Mouse (Mus musculus) macrophage (primary cell): ENCODE results near the gene Klhl12. TPM values are rescaled to one million over a fixed set of nuclear protein-coding genes. Genes with fewer than 3 reads are reported as not detected.

ENCODE experiments used
- H3K27ac ChIP-seq: fragments of 350-480 bp; formaldehyde crosslinking; 2 replicates; pipeline ENCODE4 v1.9.0; 2021
- H3K36me3 ChIP-seq: fragments of 350-480 bp; formaldehyde crosslinking; 2 replicates; pipeline ENCODE4 v1.9.0; 2021; ENCODE audit errors: inconsistent target
- H3K4me3 ChIP-seq: fragments of 350-480 bp; formaldehyde crosslinking; 2 replicates; pipeline ENCODE4 v1.9.0; 2021; ENCODE audit errors: inconsistent target
- H3K79me2 ChIP-seq: fragments of 350-480 bp; formaldehyde crosslinking; 2 replicates; pipeline ENCODE4 v1.9.0; 2021; ENCODE audit errors: inconsistent target
- WGBS: methylation state at CpG from one replicate; pipeline ENCODE4 v1.1.7; 2026; ENCODE audit warnings: inconsistent platforms; ENCODE audit not compliant: missing documents; 5-methylcytosine and 5-hydroxymethylcytosine counted together
- polyA plus RNA-seq: library from polyadenylated mRNA; stranded (reverse); fragments of 250-400 nt; gene quantifications from 3 replicates; pipeline ENCODE4 v1.2.4, GENCODE M21; 2018; ENCODE audit warnings: inconsistent platforms

Klhl12 gene
- polyA plus RNA-seq, 1 experiment from 2014 or later: 2.9 TPM

DNA sequence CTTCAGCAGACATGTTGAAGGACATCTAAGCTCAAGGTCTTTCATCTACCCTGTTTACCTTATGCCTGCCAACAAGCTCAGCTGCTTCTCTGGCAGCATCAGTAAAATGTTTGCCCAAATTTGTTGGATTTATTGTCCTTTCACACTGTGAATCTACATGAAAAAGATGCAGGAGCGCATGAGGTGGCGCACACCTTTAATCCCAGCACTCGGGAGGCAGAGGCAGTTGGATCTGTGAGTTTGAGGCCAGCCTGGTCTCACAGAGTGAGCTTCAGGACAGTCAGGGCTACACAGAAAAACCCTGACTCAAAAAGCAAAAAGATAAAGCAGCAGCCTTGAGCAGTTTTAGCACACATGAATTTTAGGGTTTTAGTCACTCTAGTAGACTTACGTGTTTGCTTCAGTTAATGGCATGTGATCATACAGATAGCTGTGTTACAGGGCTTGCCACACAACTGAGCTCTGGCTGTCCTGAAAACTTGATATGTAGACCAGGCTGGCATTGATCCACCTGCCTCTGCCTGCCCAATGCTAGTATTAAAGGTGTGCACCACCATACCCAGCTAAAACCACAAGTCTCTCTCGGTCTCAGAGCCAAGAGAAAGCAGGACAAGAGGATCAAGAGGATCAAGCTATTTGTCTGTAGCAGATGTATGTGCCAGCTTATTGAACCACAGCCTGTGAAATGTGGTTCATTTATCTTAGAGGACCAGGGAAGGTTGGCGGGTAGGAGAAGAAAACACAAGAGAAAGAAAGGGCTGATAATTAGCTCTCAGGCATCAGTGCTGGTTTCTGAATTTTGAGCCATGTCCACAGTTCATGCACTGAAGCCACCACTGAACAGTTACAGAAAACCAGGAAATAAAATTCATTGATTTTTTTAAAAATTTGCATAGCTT lies 35.8 kb downstream of the Klhl12 start:
- WGBS: 97% methylated on average over 6 of the region's 6 CpGs
- H3K36me3 ChIP-seq: no peaks in the 10 kb centered on the region
- H3K4me3 ChIP-seq: no peak overlapping the region
- H3K27ac ChIP-seq: no peak overlapping the region
- H3K79me2 ChIP-seq: peaks cover 15% of the 10 kb centered on the region

- H3K79me2 ChIP-seq: peaks cover 26% of the 10 kb centered on the region
- no peaks in the 10 kb centered on the region for H3K36me3 ChIP-seq
- H3K27ac ChIP-seq: no peak overlapping the region
- whole genome bisulfite sequencing: 90% methylated on average over 7 of the region's 7 CpGs
- H3K4me3 ChIP-seq: no peak overlapping the region
Measured at GRCm38 (mm10) chr1:134492276-134492675, 36.9 kb downstream of the Klhl12 start.

- WGBS: 95% methylated on average over 2 of the region's 2 CpGs
- peaks cover 38% of the 10 kb centered on the region for H3K79me2 ChIP-seq
- H3K27ac ChIP-seq: no peak overlapping the region
- no peaks in the 10 kb centered on the region for H3K36me3 ChIP-seq
- H3K4me3 ChIP-seq: no peak overlapping the region
Measured at GRCm38 (mm10) chr1:134493496-134493895, 38.2 kb downstream of the Klhl12 start.

GRCm38 (mm10) chr1:134493956-134494355 lies 38.6 kb downstream of the Klhl12 start:
- 7% methylated on average over 5 of the region's 5 CpGs for WGBS
- Histone ChIP-seq H3K4me3 (peak overlapping the region; percentile 89), H3K27ac (peak overlapping the region; percentile 66), H3K79me2 (peaks cover 43% of the 10 kb centered on the region), H3K36me3 (no peaks in the 10 kb centered on the region)

DNA sequence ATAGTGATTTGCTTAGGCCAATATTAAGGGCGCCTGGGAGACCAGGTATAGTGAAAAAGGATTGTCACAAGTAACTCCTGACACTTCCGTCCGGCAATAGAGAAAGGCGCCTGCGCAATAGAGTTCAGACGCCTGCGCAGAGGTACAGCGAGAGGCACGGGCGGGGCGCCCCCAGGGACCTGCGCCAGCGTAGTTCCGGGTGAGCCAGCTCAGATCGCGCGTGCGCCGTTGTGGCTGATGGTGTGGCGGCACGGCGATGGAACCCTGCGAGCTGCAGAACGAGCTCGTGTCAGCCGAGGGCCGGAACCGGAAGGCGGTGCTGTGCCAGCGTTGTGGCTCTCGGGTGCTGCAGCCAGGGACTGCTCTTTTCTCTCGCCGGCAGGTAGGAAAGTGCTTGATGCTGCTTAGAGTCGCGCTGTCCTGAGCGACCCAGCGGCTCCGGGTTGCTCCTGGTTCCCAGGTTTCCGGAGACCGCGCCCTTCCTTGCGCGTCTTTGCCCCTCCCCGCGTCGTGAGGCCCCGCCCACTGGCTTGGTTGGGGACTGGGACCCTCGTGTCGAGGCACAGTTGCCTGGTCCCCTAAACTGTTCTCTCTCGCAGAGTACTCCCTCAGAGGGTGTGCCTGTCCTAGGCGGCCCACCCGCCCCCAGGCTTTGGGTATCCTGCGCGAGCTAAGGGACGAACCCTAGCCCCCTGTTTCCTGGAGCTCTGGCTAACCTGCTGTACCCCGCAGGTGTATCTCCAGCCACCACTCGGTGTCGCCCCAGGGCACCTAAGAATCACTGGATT lies 39.3 kb downstream of the Klhl12 start, which contains the start of gene Rabif:
Gene Rabif (plus strand): TSS at position 221 of the 788 bp plus-strand sequence.
- 1% methylated on average over 56 of the region's 58 CpGs for WGBS
- Histone ChIP-seq H3K4me3 (peak within 1 kb of the TSS; percentile 89), H3K79me2 (peaks cover 49% of the 10 kb centered on the region), H3K36me3 (no peaks in the 10 kb centered on the region), H3K27ac (peak within 1 kb of the TSS; percentile 66)

- Histone ChIP-seq H3K79me2 (peaks cover 55% of the 10 kb centered on the region), H3K36me3 (no peaks in the 10 kb centered on the region), H3K4me3 (peak overlapping the region; percentile 89), H3K27ac (peak overlapping the region; percentile 66)
- WGBS: 10% methylated on average over 5 of the region's 5 CpGs
Measured at GRCm38 (mm10) chr1:134495216-134495539, 39.8 kb downstream of the Klhl12 start.

GRCm38 (mm10) chr1:134495991-134496390 lies 40.7 kb downstream of the Klhl12 start:
- WGBS: 90% methylated on average over 10 of the region's 10 CpGs
- no peak overlapping the region for H3K4me3 ChIP-seq

GRCm38 (mm10) chr1:134500916-134501315 lies 45.6 kb downstream of the Klhl12 start:
- Histone ChIP-seq H3K4me3 (no peak overlapping the region), H3K36me3 (peaks cover 17% of the 10 kb centered on the region), H3K79me2 (peaks cover 81% of the 10 kb centered on the region), H3K27ac (no peak overlapping the region)
- 88% methylated on average over 1 of the region's 1 CpGs for WGBS

More at GRCm38 (mm10) chr1:134495991-134496390, 40.7 kb downstream of the Klhl12 start:
- Histone ChIP-seq H3K79me2 (peaks cover 63% of the 10 kb centered on the region), H3K27ac (no peak overlapping the region), H3K36me3 (no peaks in the 10 kb centered on the region)

GRCm38 (mm10) chr1:134506201-134506600 lies 50.9 kb downstream of the Klhl12 start:
- 97% methylated on average over 8 of the region's 8 CpGs for WGBS
- peaks cover 28% of the 10 kb centered on the region; the same call in 1 of the 2 replicates for H3K79me2 ChIP-seq
- H3K36me3 ChIP-seq: peaks cover 41% of the 10 kb centered on the region
- no peak overlapping the region for H3K27ac ChIP-seq
- no peak overlapping the region for H3K4me3 ChIP-seq

DNA sequence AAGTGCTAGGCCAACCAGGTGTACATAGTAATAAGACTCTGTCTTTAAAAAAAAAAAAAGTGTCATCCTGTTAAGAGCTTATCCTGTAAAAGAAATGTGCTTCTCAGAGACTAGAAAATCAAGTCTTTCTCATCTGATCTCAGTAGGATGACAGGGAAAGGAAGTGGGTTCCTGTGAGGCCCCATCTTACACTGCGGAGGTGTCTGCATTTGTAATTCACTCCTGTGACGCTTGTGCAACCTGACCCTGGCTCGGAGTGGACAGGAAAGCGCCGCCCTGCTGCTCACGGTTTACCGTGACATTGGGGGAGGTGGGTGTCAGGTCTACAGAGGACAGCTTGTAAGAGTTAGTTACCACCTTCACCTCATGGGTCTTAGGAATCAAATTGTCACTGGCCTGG lies 54.7 kb downstream of the Klhl12 start:
- Histone ChIP-seq H3K27ac (no peak overlapping the region), H3K79me2 (no peaks in the 10 kb centered on the region), H3K36me3 (peaks cover 26% of the 10 kb centered on the region), H3K4me3 (no peak overlapping the region)
- 47% methylated on average over 7 of the region's 7 CpGs for WGBS

GRCm38 (mm10) chr1:134512183-134512582 lies 56.9 kb downstream of the Klhl12 start:
- no peaks in the 10 kb centered on the region for H3K79me2 ChIP-seq
- H3K36me3 ChIP-seq: peaks cover 11% of the 10 kb centered on the region
- 77% methylated on average over 4 of the region's 4 CpGs for WGBS
- no peak overlapping the region for H3K4me3 ChIP-seq
- no peak overlapping the region for H3K27ac ChIP-seq

GRCm38 (mm10) chr1:134512584-134512983 lies 57.3 kb downstream of the Klhl12 start:
- H3K4me3 ChIP-seq: no peak overlapping the region
- no peaks in the 10 kb centered on the region for H3K79me2 ChIP-seq
- WGBS: 80% methylated on average over 6 of the region's 6 CpGs
- peaks cover 7% of the 10 kb centered on the region; the same call in 1 of the 2 replicates for H3K36me3 ChIP-seq
- H3K27ac ChIP-seq: no peak overlapping the region

DNA sequence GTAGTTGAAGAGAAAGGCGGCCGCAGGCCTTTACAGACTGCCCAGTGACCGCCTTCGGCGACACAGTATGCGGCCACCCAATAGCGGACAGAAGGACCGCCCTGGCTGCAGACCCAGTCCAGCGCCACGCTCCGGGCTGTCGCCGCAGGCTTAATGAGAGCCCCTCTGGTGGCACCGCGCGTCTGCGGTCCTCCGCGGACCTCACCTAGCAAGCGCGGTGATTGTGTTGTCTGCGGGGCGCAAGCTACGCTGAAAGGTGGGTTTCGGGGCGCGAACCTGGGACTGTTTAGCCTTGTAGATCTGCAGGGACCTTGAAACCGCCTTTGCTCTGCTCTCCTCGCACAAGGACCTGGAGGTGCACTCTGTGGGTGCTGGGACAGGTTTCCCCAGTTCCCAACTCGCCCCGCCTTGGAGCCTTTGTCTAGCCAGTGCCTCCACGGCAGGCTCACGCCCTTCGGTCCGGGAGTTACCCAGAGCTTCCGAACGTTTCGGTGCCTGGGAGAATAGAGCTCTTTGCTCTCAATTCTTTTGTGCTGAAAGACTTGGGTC lies 58.1 kb downstream of the Klhl12 start:
- Histone ChIP-seq H3K36me3 (no peaks in the 10 kb centered on the region), H3K27ac (no peak overlapping the region), H3K79me2 (no peaks in the 10 kb centered on the region), H3K4me3 (no peak overlapping the region)
- WGBS: 6% methylated on average over 38 of the region's 38 CpGs

- H3K36me3 ChIP-seq: no peaks in the 10 kb centered on the region
- no peak overlapping the region for H3K4me3 ChIP-seq
- H3K79me2 ChIP-seq: no peaks in the 10 kb centered on the region
- 53% methylated on average over 16 of the region's 16 CpGs for WGBS
- H3K27ac ChIP-seq: no peak overlapping the region
Measured at GRCm38 (mm10) chr1:134513876-134514590, 58.7 kb downstream of the Klhl12 start.
